Comparison of ENCODE assay signal across 33 mouse cellular contexts in genomic region chr4:41534866-41535265, GRCm38 (mm10). TPM values are rescaled to one million over a fixed set of nuclear protein-coding genes. Genes with fewer than 3 reads are reported as not detected.
"Had no signal": no experiment of that assay in that cellular context is flagged by ENCODE, and none has a peak within 500 bp of the region (broad histone marks: within the 10 kb centered on the region; RNA-seq: fewer than 3 reads in every experiment).

No protein-coding gene starts in this region.

- ATAC-seq: hindbrain, embryonic 16.5 days; hindbrain, postnatal 0 days; inflammation-experienced regulatory T-cells, adult 6 months; intestine, embryonic 15.5 days; intestine, embryonic 16.5 days; intestine, postnatal 0 days had no signal

- H3K4me3 ChIP-seq: heart, embryonic 10.5 days; heart, embryonic 12.5 days; heart, embryonic 13.5 days; heart, embryonic 15.5 days; hindbrain, embryonic 10.5 days; hindbrain, embryonic 12.5 days; hindbrain, embryonic 13.5 days; hindbrain, embryonic 15.5 days; intestine, embryonic 15.5 days; kidney, embryonic 15.5 days; layer of hippocampus, adult 2 months had no signal

- DNase-seq: heart, postnatal 10 days; heart, postnatal 14 days; heart, postnatal 36 days; heart, postnatal 4 days; kidney, adult 11 months; kidney, adult 18-20 months; kidney, adult 2 months; kidney, adult 8-10 months; kidney, adult 9 months; kidney, postnatal 10 days; kidney, postnatal 14 days; kidney, postnatal 25 days; kidney, postnatal 36 days; kidney, postnatal 4 days; layer of hippocampus, adult 9-11 months; layer of hippocampus, postnatal 36 days had no signal

- H3K27me3 ChIP-seq: heart, embryonic 13.5 days; heart, embryonic 15.5 days; hindbrain, embryonic 12.5 days; hindbrain, embryonic 13.5 days; hindbrain, embryonic 15.5 days; intestine, embryonic 15.5 days; kidney, embryonic 15.5 days had no signal

- H3K4me1 ChIP-seq: heart, embryonic 10.5 days; heart, embryonic 12.5 days; heart, embryonic 13.5 days; heart, embryonic 15.5 days; intestine, embryonic 15.5 days; kidney, embryonic 15.5 days had no signal

RNA-seq across cellular contexts. Expression of gene 1110017D15Rik, which starts 17.7 kb away (rescaled TPM):
- polyA plus RNA-seq: heart, embryonic 11.5 days; heart, embryonic 12.5 days; inflammation-experienced regulatory T-cells, adult 6 months; kidney, embryonic 15.5 days had no signal

RNA-seq across cellular contexts. Expression of gene AI464131, which starts 32.0 kb away (rescaled TPM):
- polyA plus RNA-seq: inflammation-experienced regulatory T-cells, adult 6 months had no signal

RNA-seq across cellular contexts. Expression of gene Dnaic1, which starts 34.7 kb away (rescaled TPM):
- polyA plus RNA-seq: inflammation-experienced regulatory T-cells, adult 6 months had no signal
